Mouse (Mus musculus): ENCODE measurements around the gene Gzmd. TPM values are rescaled to one million over a fixed set of nuclear protein-coding genes. Genes with fewer than 3 reads are reported as not detected.

The Gzmd gene
- not detected for polyA plus RNA-seq (2017; shearing (Covaris generic))

DNA sequence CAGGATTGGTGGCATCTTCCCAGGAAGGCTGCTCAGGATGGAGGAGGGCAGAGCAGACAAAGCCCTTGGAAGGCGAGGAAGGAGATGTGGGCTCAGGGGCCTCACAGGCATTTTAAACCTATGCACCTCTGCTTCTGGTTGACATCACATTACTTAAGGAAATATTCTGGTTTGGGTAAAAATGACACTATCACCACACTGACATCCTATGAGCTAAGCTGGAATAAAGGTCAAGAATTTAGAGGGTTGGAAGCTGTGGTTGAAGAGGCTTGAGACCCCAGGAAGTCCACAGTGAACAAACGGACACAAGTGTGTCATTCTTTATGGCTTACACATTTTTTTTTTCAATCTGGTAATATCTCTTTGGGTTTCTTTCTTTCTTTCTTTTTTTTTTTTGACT lies at the start of gene Gzmd:
Gene Gzmd (minus strand): TSS at position 101 of the 400 bp plus-strand sequence.

GRCm38 (mm10) chr14:56174499-56174898 lies 42.1 kb upstream of the Gzmd start, which contains the start of gene Gzmn:
Gene Gzmn, minus strand, starts transcription at chr14:56174599.

DNA sequence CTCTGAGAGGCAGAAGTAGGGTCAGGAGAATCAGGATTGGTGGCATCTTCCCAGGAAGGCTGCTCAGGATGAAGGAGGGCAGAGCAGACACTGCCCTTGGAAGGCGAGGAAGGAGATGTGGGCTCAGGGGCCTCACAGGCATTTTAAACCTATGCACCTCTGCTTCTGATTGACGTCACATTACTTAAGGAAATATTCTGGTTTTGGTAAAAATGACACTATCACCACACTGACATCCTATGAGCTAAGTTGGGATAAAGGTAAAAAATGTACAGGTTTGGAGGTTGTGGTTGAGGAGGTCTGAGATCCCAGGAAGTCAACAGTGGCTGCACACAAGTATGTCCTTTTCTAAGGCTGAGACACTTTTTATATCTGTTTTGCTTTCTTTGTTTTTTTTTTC lies 27.1 kb upstream of the Gzmd start, which contains the start of gene Gzmg:
Gene Gzmg (minus strand): TSS at position 101 of the 400 bp plus-strand sequence.

DNA sequence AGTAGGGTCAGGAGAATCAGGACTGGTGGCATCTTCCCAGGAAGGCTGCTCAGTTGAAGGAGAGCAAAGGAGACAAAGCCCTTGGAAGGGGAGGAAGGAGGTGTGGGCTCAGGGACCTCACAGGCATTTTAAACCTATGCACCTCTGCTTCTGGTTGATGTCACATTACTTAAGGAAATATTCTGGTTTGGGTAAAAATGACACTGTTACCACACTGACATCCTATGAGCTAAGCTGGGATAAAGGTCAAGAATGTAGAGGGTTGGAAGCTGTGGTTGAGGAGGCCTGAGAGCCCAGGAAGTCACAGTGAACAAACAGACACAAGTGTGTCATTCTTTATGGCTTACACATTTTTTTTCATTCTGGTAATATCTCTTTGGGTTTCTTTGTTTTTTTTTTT lies 11.9 kb downstream of the Gzmd start, which contains the start of gene Gzme:
Gene Gzme (minus strand): TSS at position 101 of the 400 bp plus-strand sequence.

GRCm38 (mm10) chr14:56102386-56102785 lies 30.0 kb downstream of the Gzmd start, which contains the start of gene Ctsg:
Gene Ctsg, minus strand, starts transcription at chr14:56102574.

GRCm38 (mm10) chr14:56085167-56085566 lies 47.2 kb downstream of the Gzmd start, which contains the start of gene Mcpt8:
Gene Mcpt8, minus strand, starts transcription at chr14:56085273.

Other genes with a start within 250 kb of the Gzmd start
- not detected for gene Cbln3, start 248.2 kb downstream of the Gzmd start, polyA plus RNA-seq (2017; shearing (Covaris generic))
- 115 TPM for gene Khnyn, start 247.7 kb downstream of the Gzmd start, polyA plus RNA-seq (2017; shearing (Covaris generic))
- gene Sdr39u1, start 232.3 kb downstream of the Gzmd start, polyA plus RNA-seq (2017; shearing (Covaris generic)) = 75.8 TPM
- gene Cma1, start 187.9 kb downstream of the Gzmd start, polyA plus RNA-seq (2017; shearing (Covaris generic)) = not detected
- gene Cma2, start 181.6 kb downstream of the Gzmd start, polyA plus RNA-seq (2017; shearing (Covaris generic)) = not detected
- gene Mcpt1, start 114.6 kb downstream of the Gzmd start, polyA plus RNA-seq (2017; shearing (Covaris generic)) = not detected
- gene Mcpt9, start 102.1 kb downstream of the Gzmd start, polyA plus RNA-seq (2017; shearing (Covaris generic)) = not detected
- not detected for gene Mcpt2, start 90.6 kb downstream of the Gzmd start, polyA plus RNA-seq (2017; shearing (Covaris generic))
- not detected for gene Mcpt4, start 70.3 kb downstream of the Gzmd start, polyA plus RNA-seq (2017; shearing (Covaris generic))
- not detected for gene Mcpt8, start 47.3 kb downstream of the Gzmd start, polyA plus RNA-seq (2017; shearing (Covaris generic))
- gene Ctsg, start 30.0 kb downstream of the Gzmd start, polyA plus RNA-seq (2017; shearing (Covaris generic)) = not detected
- gene Gzme, start 12.0 kb downstream of the Gzmd start, polyA plus RNA-seq (2017; shearing (Covaris generic)) = not detected
- not detected for gene Gzmg, start 27.0 kb upstream of the Gzmd start, polyA plus RNA-seq (2017; shearing (Covaris generic))
- not detected for gene Gzmn, start 42.0 kb upstream of the Gzmd start, polyA plus RNA-seq (2017; shearing (Covaris generic))
- gene Gzmf, start 78.8 kb upstream of the Gzmd start, polyA plus RNA-seq (2017; shearing (Covaris generic)) = 0.50 TPM
- 5.5 TPM for gene Gzmc, start 102.0 kb upstream of the Gzmd start, polyA plus RNA-seq (2017; shearing (Covaris generic))
- gene Gzmb, start 129.7 kb upstream of the Gzmd start, polyA plus RNA-seq (2017; shearing (Covaris generic)) = 71.3 TPM
- gene Atp12a, start 232.5 kb upstream of the Gzmd start, polyA plus RNA-seq (2017; shearing (Covaris generic)) = not detected